In the genomic region with DNA sequence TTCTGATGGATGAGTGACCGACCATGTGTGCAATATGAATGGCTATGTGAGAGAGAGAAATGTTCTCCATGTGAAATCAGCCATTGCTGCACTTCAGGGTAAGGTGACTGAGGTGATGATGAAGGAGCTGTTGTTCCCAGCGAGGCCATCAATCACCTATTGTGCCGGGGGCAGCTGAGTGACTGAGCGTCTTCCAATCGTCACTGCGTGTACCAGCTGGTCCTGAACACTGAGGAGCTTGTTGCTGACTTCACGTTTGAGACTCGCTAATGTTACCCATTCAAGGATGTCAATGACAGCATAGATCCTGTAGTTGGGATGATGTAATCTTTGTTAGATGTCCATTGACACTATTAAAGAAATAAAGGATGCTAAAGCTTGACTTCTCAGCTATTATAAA, we compare ENCODE assay signal across 23 mouse cellular contexts.
DNase-seq lines count a peak whose midpoint lies in the region; ATAC-seq and TF ChIP-seq lines count a peak whose summit lies in the region.
"Had no signal": no experiment of that assay in that cellular context is flagged by ENCODE, and none has a peak within 500 bp of the region (broad histone marks: within the 10 kb centered on the region; RNA-seq: fewer than 3 reads in every experiment).

No protein-coding gene starts in this region.

- H3K4me3 ChIP-seq in hindbrain, embryonic 11.5 days (ENCODE audit: low read depth, low read length), result no peak overlapping the region
- no peak overlapping the region for H3K4me3 ChIP-seq in hindbrain, embryonic 14.5 days (replicated peaks; ENCODE audit: low read length)
- H3K4me3 ChIP-seq in neural tube, embryonic 12.5 days, result no peak overlapping the region
- H3K4me3 ChIP-seq in neural tube, embryonic 15.5 days (replicated peaks), result no peak overlapping the region
- no peak overlapping the region for H3K4me3 ChIP-seq in hindbrain, postnatal 0 days (ENCODE audit: low read length)
- H3K4me3 ChIP-seq: embryonic facial prominence, embryonic 13.5 days; forebrain, embryonic 12.5 days; gastrocnemius, adult 2 months; heart, embryonic 10.5 days had no signal

- ATAC-seq in hindbrain, embryonic 11.5 days (ENCODE audit: low FRiP score), result peak; percentile 76
- ATAC-seq in hindbrain, embryonic 14.5 days (ENCODE audit: low FRiP score), result no peak
- ATAC-seq in neural tube, embryonic 12.5 days (ENCODE audit: low FRiP score, low read depth), result peak; percentile 53; the same call in 1 of the 2 replicates
- ATAC-seq in neural tube, embryonic 15.5 days (ENCODE audit: low FRiP score), result no peak
- ATAC-seq in hindbrain, postnatal 0 days, result peak; percentile 47; the same call in 1 of the 2 replicates
- ATAC-seq: forebrain, embryonic 16.5 days; inflammation-experienced regulatory T-cells, adult 6 months; intestine, postnatal 0 days had no signal

- no peaks in the 10 kb centered on the region for H3K27me3 ChIP-seq in hindbrain, embryonic 11.5 days (ENCODE audit: control insufficient read depth, insufficient read depth, low read length)
- H3K27me3 ChIP-seq in hindbrain, embryonic 14.5 days (ENCODE audit: control insufficient read depth, insufficient read depth, low read length), result no peaks in the 10 kb centered on the region
- no peaks in the 10 kb centered on the region for H3K27me3 ChIP-seq in neural tube, embryonic 12.5 days (replicated peaks)
- H3K27me3 ChIP-seq in neural tube, embryonic 15.5 days (replicated peaks), result no peaks in the 10 kb centered on the region
- H3K27me3 ChIP-seq in hindbrain, postnatal 0 days (ENCODE audit: insufficient read depth, low read length), result no peaks in the 10 kb centered on the region
- H3K27me3 ChIP-seq: embryonic facial prominence, embryonic 13.5 days; forebrain, embryonic 12.5 days had no signal

- peak; percentile 50 for DNase-seq in hindbrain, embryonic 11.5 days (ENCODE audit: low spot score)
- DNase-seq in hindbrain, embryonic 14.5 days (ENCODE audit: low spot score), result no peak
- DNase-seq in embryo, embryonic 11 days, result peak; percentile 14
- DNase-seq in hindbrain, postnatal 0 days (ENCODE audit: low spot score), result peak; percentile 23
- DNase-seq in cerebellum, postnatal 25 days, result no peak
- DNase-seq in gastrocnemius, adult 8-10 months (ENCODE audit: low spot score in 2 of 2), result no peak
- DNase-seq: adrenal gland, adult 2 months; adrenal gland, postnatal 25 days; cerebellum, adult 2 months; cerebellum, postnatal 10 days; gastrocnemius, adult 2 months; gastrocnemius, postnatal 36 days; heart, adult 18-20 months; heart, postnatal 10 days; heart, postnatal 4 days had no signal

- H3K4me2 ChIP-seq in hindbrain, embryonic 11.5 days (replicated peaks; ENCODE audit: low read depth, low read length), result no peak overlapping the region
- no peak overlapping the region for H3K4me2 ChIP-seq in hindbrain, embryonic 14.5 days (replicated peaks)
- no peak overlapping the region for H3K4me2 ChIP-seq in neural tube, embryonic 12.5 days (replicated peaks)
- H3K4me2 ChIP-seq in neural tube, embryonic 15.5 days, result no peak overlapping the region
- no peak overlapping the region for H3K4me2 ChIP-seq in hindbrain, postnatal 0 days (ENCODE audit: low read depth, low read length)
- H3K4me2 ChIP-seq: embryonic facial prominence, embryonic 13.5 days; forebrain, embryonic 12.5 days had no signal

- H3K9ac ChIP-seq in hindbrain, embryonic 11.5 days (ENCODE audit: low read depth, low read length), result no peak overlapping the region
- H3K9ac ChIP-seq in hindbrain, embryonic 14.5 days, result no peak overlapping the region
- no peak overlapping the region for H3K9ac ChIP-seq in neural tube, embryonic 12.5 days
- H3K9ac ChIP-seq in neural tube, embryonic 15.5 days (replicated peaks), result no peak overlapping the region
- no peak overlapping the region for H3K9ac ChIP-seq in hindbrain, postnatal 0 days (replicated peaks; ENCODE audit: low read length)
- H3K9ac ChIP-seq: embryonic facial prominence, embryonic 13.5 days; forebrain, embryonic 12.5 days had no signal

- H3K36me3 ChIP-seq in hindbrain, embryonic 11.5 days (ENCODE audit: control insufficient read depth, insufficient read depth, low read length), result no peaks in the 10 kb centered on the region
- H3K36me3 ChIP-seq in hindbrain, embryonic 14.5 days (replicated peaks; ENCODE audit: control insufficient read depth, insufficient read depth), result no peaks in the 10 kb centered on the region
- no peaks in the 10 kb centered on the region for H3K36me3 ChIP-seq in neural tube, embryonic 12.5 days
- no peaks in the 10 kb centered on the region for H3K36me3 ChIP-seq in neural tube, embryonic 15.5 days
- no peaks in the 10 kb centered on the region for H3K36me3 ChIP-seq in hindbrain, postnatal 0 days (ENCODE audit: insufficient read depth, low read length)
- H3K36me3 ChIP-seq: embryonic facial prominence, embryonic 13.5 days; forebrain, embryonic 12.5 days; heart, embryonic 10.5 days had no signal

- H3K27ac ChIP-seq in hindbrain, embryonic 11.5 days (ENCODE audit: low read depth, low read length), result no peak overlapping the region
- H3K27ac ChIP-seq in hindbrain, embryonic 14.5 days, result no peak overlapping the region
- H3K27ac ChIP-seq in neural tube, embryonic 12.5 days, result no peak overlapping the region
- H3K27ac ChIP-seq in neural tube, embryonic 15.5 days (replicated peaks), result no peak overlapping the region
- H3K27ac ChIP-seq in hindbrain, postnatal 0 days, result no peak overlapping the region
- H3K27ac ChIP-seq: embryonic facial prominence, embryonic 13.5 days; forebrain, embryonic 12.5 days; gastrocnemius, adult 2 months; heart, embryonic 10.5 days had no signal

- no peaks in the 10 kb centered on the region for H3K9me3 ChIP-seq in hindbrain, embryonic 11.5 days (ENCODE audit: control insufficient read depth, low read length)
- H3K9me3 ChIP-seq in hindbrain, embryonic 14.5 days (ENCODE audit: control insufficient read depth, low read length), result no peaks in the 10 kb centered on the region
- no peaks in the 10 kb centered on the region for H3K9me3 ChIP-seq in neural tube, embryonic 12.5 days
- no peaks in the 10 kb centered on the region for H3K9me3 ChIP-seq in neural tube, embryonic 15.5 days (replicated peaks)
- H3K9me3 ChIP-seq in hindbrain, postnatal 0 days (ENCODE audit: low read length), result no peaks in the 10 kb centered on the region
- H3K9me3 ChIP-seq: embryonic facial prominence, embryonic 13.5 days; forebrain, embryonic 12.5 days; heart, embryonic 10.5 days had no signal

- WGBS in hindbrain, embryonic 11.5 days, result 44% methylated on average over 8 of the region's 8 CpGs
- 44% methylated on average over 8 of the region's 8 CpGs for WGBS in hindbrain, embryonic 14.5 days
- 52% methylated on average over 8 of the region's 8 CpGs for WGBS in neural tube, embryonic 12.5 days
- WGBS in neural tube, embryonic 15.5 days, result 52% methylated on average over 8 of the region's 8 CpGs
- WGBS in hindbrain, postnatal 0 days, result 45% methylated on average over 8 of the region's 8 CpGs

- TF ChIP-seq CTCF in hindbrain, postnatal 0 days (IDR thresholded peaks at IDR 0.05; ENCODE audit: low read depth), result no peak

- no peaks in the 10 kb centered on the region for H3K4me1 ChIP-seq in hindbrain, embryonic 11.5 days (replicated peaks; ENCODE audit: control insufficient read depth, insufficient read depth, low read length)
- H3K4me1 ChIP-seq in hindbrain, embryonic 14.5 days (replicated peaks; ENCODE audit: control insufficient read depth, insufficient read depth, low read length), result no peaks in the 10 kb centered on the region
- no peaks in the 10 kb centered on the region for H3K4me1 ChIP-seq in neural tube, embryonic 12.5 days
- no peaks in the 10 kb centered on the region for H3K4me1 ChIP-seq in neural tube, embryonic 15.5 days
- no peaks in the 10 kb centered on the region for H3K4me1 ChIP-seq in hindbrain, postnatal 0 days (ENCODE audit: insufficient read depth, low read length)
- H3K4me1 ChIP-seq: embryonic facial prominence, embryonic 13.5 days; forebrain, embryonic 12.5 days had no signal

Comparison
In these comparisons a context has a peak if more than half of its experiments do, and no peak if none do; other contexts are left out.
1. ATAC-seq: peak in hindbrain, embryonic 11.5 days (single experiment), neural tube, embryonic 12.5 days (single experiment) and hindbrain, postnatal 0 days (single experiment); none in hindbrain, embryonic 14.5 days (single experiment) and neural tube, embryonic 15.5 days (single experiment).
2. DNase-seq: peak in hindbrain, embryonic 11.5 days (single experiment), embryo, embryonic 11 days (single experiment) and hindbrain, postnatal 0 days (single experiment); none in hindbrain, embryonic 14.5 days (single experiment), cerebellum, postnatal 25 days (0 of 2) and gastrocnemius, adult 8-10 months (0 of 2).